Comparison of ENCODE assay signal across 14 mouse cellular contexts in genomic region chr11:119947897-119948296, GRCm38 (mm10). TPM values are rescaled to one million over a fixed set of nuclear protein-coding genes. Genes with fewer than 3 reads are reported as not detected.
A peak's percentile ranks its signal among the peaks of the same experiment; 100 is the strongest.
DNase-seq lines count a peak whose midpoint lies in the region; ATAC-seq and TF ChIP-seq lines count a peak whose summit lies in the region.
"Had no signal": no experiment of that assay in that cellular context is flagged by ENCODE, and none has a peak within 500 bp of the region (broad histone marks: within the 10 kb centered on the region; RNA-seq: fewer than 3 reads in every experiment).

No protein-coding gene starts in this region.

- TF ChIP-seq POLR2A in lung, adult 2 months (IDR thresholded peaks at IDR 0.05; ENCODE audit: borderline replicate concordance, extremely low read depth, low read depth, low read length) = no peak
- TF ChIP-seq POLR2A in cortical plate, adult 2 months (IDR thresholded peaks at IDR 0.05; ENCODE audit: extremely low read depth, insufficient read depth, low read length) = no peak

- ATAC-seq in heart, embryonic 12.5 days (ENCODE audit: insufficient number of reproducible peaks, low FRiP score) = no peak
- ATAC-seq in stomach, postnatal 0 days (ENCODE audit: low FRiP score, low TSS enrichment) = no peak
- no peak for ATAC-seq in megakaryocyte, adult 5-6 weeks (ENCODE audit: poor library complexity, severe bottlenecking)
- ATAC-seq: forebrain, embryonic 16.5 days; midbrain, embryonic 13.5 days had no signal

- H3K27me3 ChIP-seq in heart, embryonic 12.5 days (replicated peaks) = 0 out of 2 replicates have a peak, but pooled peaks cover 5% of the 10 kb centered on the region
- H3K27me3 ChIP-seq in stomach, postnatal 0 days (ENCODE audit: control insufficient read depth, insufficient read depth, low read length) = no peaks in the 10 kb centered on the region
- H3K27me3 ChIP-seq: neural tube, embryonic 12.5 days had no signal

- no peak overlapping the region for H3K27ac ChIP-seq in heart, embryonic 12.5 days (ENCODE audit: poor library complexity, severe bottlenecking)
- H3K27ac ChIP-seq in cortical plate, adult 2 months (ENCODE audit: insufficient read depth, low read length) = no peak overlapping the region
- H3K27ac ChIP-seq in stomach, postnatal 0 days (replicated peaks) = peak overlapping the region; percentile 70; the same call in 1 of the 2 replicates
- H3K27ac ChIP-seq: heart, embryonic 15.5 days; midbrain, embryonic 13.5 days; neural tube, embryonic 12.5 days had no signal

- no peak overlapping the region for H3K4me3 ChIP-seq in heart, embryonic 12.5 days
- no peak overlapping the region for H3K4me3 ChIP-seq in lung, adult 2 months (replicated peaks; ENCODE audit: extremely low read depth, low read depth, low read length)
- H3K4me3 ChIP-seq in cortical plate, adult 2 months (ENCODE audit: insufficient read depth, low read length) = no peak overlapping the region
- no peak overlapping the region for H3K4me3 ChIP-seq in stomach, postnatal 0 days (ENCODE audit: low read depth, low read length)
- H3K4me3 ChIP-seq: heart, embryonic 15.5 days; midbrain, embryonic 13.5 days; neural tube, embryonic 12.5 days had no signal

- H3K4me1 ChIP-seq in heart, embryonic 12.5 days (replicated peaks) = peaks cover 82% of the 10 kb centered on the region
- H3K4me1 ChIP-seq in lung, adult 2 months (ENCODE audit: control insufficient read depth, insufficient read depth, low read length) = peaks cover 34% of the 10 kb centered on the region
- peaks cover 32% of the 10 kb centered on the region for H3K4me1 ChIP-seq in cortical plate, adult 2 months (ENCODE audit: control insufficient read depth, insufficient read depth, low read length)
- H3K4me1 ChIP-seq in stomach, postnatal 0 days (replicated peaks; ENCODE audit: control insufficient read depth, insufficient read depth) = peaks cover 8% of the 10 kb centered on the region; the same call in 1 of the 2 replicates

- peak; percentile 33; the same call in 1 of the 2 replicates for TF ChIP-seq CTCF in lung, adult 2 months (IDR thresholded peaks at IDR 0.05; ENCODE audit: insufficient read depth, low read length)
- TF ChIP-seq CTCF in cortical plate, adult 2 months (IDR thresholded peaks at IDR 0.05; ENCODE audit: extremely low read depth, insufficient read depth, low read length) = peak; percentile 20; the same call in 1 of the 2 replicates
- peak; percentile 52 for TF ChIP-seq CTCF in stomach, postnatal 0 days (IDR thresholded peaks at IDR 0.05; ENCODE audit: low read depth)

- H3K4me2 ChIP-seq in heart, embryonic 12.5 days = no peak overlapping the region
- H3K4me2 ChIP-seq in stomach, postnatal 0 days (replicated peaks; ENCODE audit: low read depth) = no peak overlapping the region
- H3K4me2 ChIP-seq: heart, embryonic 15.5 days; midbrain, embryonic 13.5 days; neural tube, embryonic 12.5 days had no signal

- H3K9me3 ChIP-seq in heart, embryonic 12.5 days (replicated peaks) = no peaks in the 10 kb centered on the region
- H3K9me3 ChIP-seq in stomach, postnatal 0 days (ENCODE audit: control insufficient read depth, low read length) = no peaks in the 10 kb centered on the region
- H3K9me3 ChIP-seq: heart, embryonic 15.5 days; midbrain, embryonic 13.5 days; neural tube, embryonic 12.5 days had no signal

- H3K36me3 ChIP-seq in heart, embryonic 12.5 days = no peaks in the 10 kb centered on the region
- no peaks in the 10 kb centered on the region for H3K36me3 ChIP-seq in stomach, postnatal 0 days (ENCODE audit: control insufficient read depth, insufficient read depth, low read length)
- H3K36me3 ChIP-seq: heart, embryonic 15.5 days; midbrain, embryonic 13.5 days; neural tube, embryonic 12.5 days had no signal

- intact Hi-C loops in heart, postnatal 10 days (cut with DNase I) = loop anchor here (5.0 kb wide), 1 partner anchor 39 kb away; no protein-coding TSS in a partner anchor

- 0 out of 2 replicates have a peak overlapping the region, but pooled peaks have one; percentile 16 for H3K9ac ChIP-seq in heart, embryonic 12.5 days
- H3K9ac ChIP-seq in stomach, postnatal 0 days (ENCODE audit: low read length) = no peak overlapping the region
- H3K9ac ChIP-seq: heart, embryonic 15.5 days; midbrain, embryonic 13.5 days; neural tube, embryonic 12.5 days had no signal

- 52% methylated on average over 2 of the region's 2 CpGs for WGBS in heart, embryonic 12.5 days
- WGBS in lung, adult 2 months = 46% methylated on average over 2 of the region's 2 CpGs
- WGBS in stomach, postnatal 0 days = 47% methylated on average over 2 of the region's 2 CpGs

- no peak for DNase-seq in heart, postnatal 10 days
- DNase-seq in lung, adult 2 months = no peak
- DNase-seq in lung, postnatal 14 days = no peak
- DNase-seq in stomach, postnatal 0 days (ENCODE audit: low spot score) = no peak
- no peak for DNase-seq in left cerebral cortex, adult 9 months (ENCODE audit: low spot score in 2 of 2)
- DNase-seq: adrenal gland, postnatal 14 days; gastrocnemius, postnatal 14 days had no signal

- no peak for TF ChIP-seq EP300 in stomach, postnatal 0 days (optimal IDR thresholded peaks at IDR 0.05)

RNA-seq across cellular contexts. Expression of gene Baiap2, which starts 5.3 kb away (rescaled TPM):
- polyA plus RNA-seq in heart, embryonic 12.5 days (2016; fragmentation: Nextera tagmentation; extraction: Ambion mirVana) = 15.6 and 16.4 TPM in 2 replicates
- 10 to 100 TPM in 1 of 2 experiments, 1 to 10 TPM in 1; 6.9 to 12.7 TPM for total RNA-seq in heart, postnatal 10 days (2021)
- polyA plus RNA-seq in lung, adult 2 months (2012; rRNA removed) = 83.7 and 92.9 TPM in 2 replicates
- 234 and 253 TPM in 2 replicates for polyA plus RNA-seq in cortical plate, adult 2 months (2012; rRNA removed)
- polyA plus RNA-seq in stomach, postnatal 0 days (2015; fragmentation: Nextera tagmentation; extraction: Ambion mirVana) = 35.1 and 39.2 TPM in 2 replicates
- 6.2 TPM in 2 replicates for total RNA-seq in megakaryocyte, adult 5-6 weeks (2015)
- 6.2 and 6.9 TPM in 2 replicates for total RNA-seq in megakaryocyte, adult 5-6 weeks (2017)

RNA-seq across cellular contexts. Expression of gene Chmp6, which starts 34.7 kb away (rescaled TPM):
- 67.8 and 70.4 TPM in 2 replicates for polyA plus RNA-seq in heart, embryonic 12.5 days (2016; fragmentation: Nextera tagmentation; extraction: Ambion mirVana)
- total RNA-seq in heart, postnatal 10 days (2021) = 10 to 100 TPM; 36.2 to 36.3 TPM
- polyA plus RNA-seq in lung, adult 2 months (2012; rRNA removed) = 50.2 and 51.0 TPM in 2 replicates
- polyA plus RNA-seq in cortical plate, adult 2 months (2012; rRNA removed) = 44.2 and 48.1 TPM in 2 replicates
- polyA plus RNA-seq in stomach, postnatal 0 days (2015; fragmentation: Nextera tagmentation; extraction: Ambion mirVana) = 84.5 and 85.3 TPM in 2 replicates
- total RNA-seq in megakaryocyte, adult 5-6 weeks (2015) = 20.7 and 21.7 TPM in 2 replicates
- 54.8 and 79.3 TPM in 2 replicates for total RNA-seq in megakaryocyte, adult 5-6 weeks (2017)
